Mouse (Mus musculus) CD4-positive naive resting alpha-beta T cell, adult 57 days (primary cell): Measurements from ENCODE around the gene Yipf7. TPM values are rescaled to one million over a fixed set of nuclear protein-coding genes. Genes with fewer than 3 reads are reported as not detected.

ENCODE experiments used
- total RNA-seq: library from RNA; stranded (reverse); gene quantifications from one replicate; pipeline ENCODE4 v1.2.4, GENCODE M21; 2023

Yipf7 gene
- total RNA-seq = not detected

DNA sequence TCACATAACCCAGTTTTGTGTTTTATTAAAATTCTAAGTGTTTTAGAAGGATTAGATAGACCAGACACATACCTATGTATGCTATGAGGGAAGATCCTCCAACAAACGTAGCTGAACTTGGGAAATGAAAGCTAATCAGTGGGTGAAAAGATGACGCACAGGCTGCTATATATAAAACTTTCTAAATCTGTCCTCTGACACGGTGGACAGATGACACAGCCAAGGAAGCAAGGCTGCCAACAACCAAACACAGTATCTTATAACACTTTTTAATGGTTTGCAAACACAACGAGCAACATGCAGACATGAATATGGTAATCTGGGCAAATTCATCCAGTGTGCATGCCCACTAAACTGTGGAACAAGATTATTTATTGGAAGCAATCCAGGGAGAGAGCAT is at the start of gene Yipf7:
Gene Yipf7, minus strand, starts transcription at position 160 of the 400 bp plus-strand sequence.

DNA sequence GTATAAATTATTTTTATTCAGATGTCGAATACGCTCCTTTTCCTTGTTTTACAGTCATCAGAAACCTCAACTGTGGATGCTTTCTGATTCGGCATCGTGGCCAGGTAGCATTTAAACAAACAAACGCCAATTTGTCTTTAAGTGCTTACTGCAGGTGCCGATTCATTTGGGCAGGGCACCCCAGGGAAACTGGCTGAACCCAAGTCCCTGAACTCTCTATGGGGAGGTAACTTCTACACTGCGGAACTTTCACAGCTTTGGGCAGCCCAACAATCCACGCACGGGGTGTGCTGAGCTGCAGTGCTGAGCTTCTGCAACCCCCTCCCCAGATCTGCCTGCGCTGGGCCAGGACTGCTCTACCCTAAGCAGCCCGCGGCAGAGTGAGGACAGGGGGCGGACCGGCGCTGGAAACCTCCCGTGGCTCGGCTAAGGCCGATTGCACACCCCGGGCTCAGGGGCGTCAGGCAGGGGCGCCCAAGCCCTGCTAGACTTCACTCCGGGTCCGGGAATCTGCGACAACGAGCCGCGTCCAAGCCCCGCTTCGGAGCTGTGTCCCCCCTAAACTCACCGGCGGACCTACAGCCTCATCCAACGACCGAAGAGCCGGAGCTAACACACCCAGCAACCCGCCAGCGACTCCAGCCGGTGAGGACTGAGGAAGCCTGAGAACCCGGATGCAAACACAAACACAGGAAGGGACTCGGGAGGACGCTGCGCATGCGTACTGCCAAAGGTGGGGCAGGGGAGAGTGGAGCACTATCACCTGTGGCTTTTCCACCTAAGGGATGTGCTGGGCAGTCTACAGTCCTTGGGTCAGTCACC is 49.4 kb upstream of the Yipf7 start, which contains the start of gene Gnpda2:
Gene Gnpda2, minus strand, starts transcription at position 701 of the 822 bp plus-strand sequence.

DNA sequence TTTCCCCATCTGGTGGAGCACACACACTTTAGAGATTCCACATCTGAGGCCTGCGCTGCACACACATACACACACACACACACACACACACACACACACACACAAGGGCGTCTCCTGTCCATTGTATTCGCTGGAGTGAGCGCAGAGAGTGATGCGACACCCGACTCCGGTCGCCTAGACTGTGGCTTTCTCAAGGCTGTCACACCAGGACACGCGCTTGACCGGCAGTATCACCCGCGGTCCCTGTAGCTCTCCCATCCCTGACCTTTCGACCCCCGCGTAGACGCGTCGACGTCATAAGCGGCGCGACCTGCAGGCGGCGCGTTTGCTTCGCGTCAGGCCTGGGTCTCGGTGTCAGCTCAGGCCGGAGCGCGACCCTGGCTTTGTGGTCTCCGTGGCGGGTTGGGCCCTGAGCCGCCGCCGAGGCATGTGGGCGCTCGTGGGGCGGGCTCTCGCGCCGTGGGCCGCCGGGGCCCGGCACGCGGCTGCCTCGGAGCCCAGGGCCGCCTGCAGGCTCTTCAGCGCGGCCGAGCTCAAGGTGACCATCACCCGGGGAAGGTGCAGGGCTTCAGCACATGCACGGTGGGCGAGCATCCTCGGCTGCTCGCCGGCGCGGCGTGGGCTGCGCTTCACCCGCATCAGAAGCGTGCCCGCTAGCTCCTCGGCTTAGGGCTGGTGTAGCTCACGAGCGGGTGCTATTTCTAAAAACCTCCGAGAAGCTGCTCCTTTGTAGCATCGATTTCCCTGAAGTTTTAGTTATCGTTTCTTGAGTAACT is 14.4 kb upstream of the Yipf7 start, which contains the start of gene Guf1:
Gene Guf1, plus strand, starts transcription at position 296 of the 776 bp plus-strand sequence.

Other genes with a start within 250 kb of the Yipf7 start
- gene Kctd8, start 201.0 kb downstream of the Yipf7 start, total RNA-seq = not detected
- 16.5 TPM for gene Guf1, start 14.3 kb upstream of the Yipf7 start, total RNA-seq
- gene Gnpda2, start 49.7 kb upstream of the Yipf7 start, total RNA-seq = 11.6 TPM